Mouse (Mus musculus): ENCODE results near the gene Ski. TPM values are rescaled to one million over a fixed set of nuclear protein-coding genes. Genes with fewer than 3 reads are reported as not detected.
A peak's percentile ranks its signal among the peaks of the same experiment; 100 is the strongest.

Ski gene
- polyA plus RNA-seq, 1 experiment from 2014 or later, result 21.0 TPM

GRCm38 (mm10) chr4:155156734-155157133, 65.7 kb downstream of the Ski start:
- Histone ChIP-seq H3K27ac (ENCODE audit: low read depth, low read length) (no peak overlapping the region), H3K27me3 (ENCODE audit: control insufficient read depth, insufficient read depth, low read length) (no peaks in the 10 kb centered on the region), H3K9ac (ENCODE audit: low read depth, low read length) (no peak overlapping the region), H3K36me3 (ENCODE audit: control insufficient read depth, insufficient read depth, low read length) (peaks cover 7% of the 10 kb centered on the region; the same call in 1 of the 2 replicates), H3K9me3 (ENCODE audit: control insufficient read depth, low read length) (no peaks in the 10 kb centered on the region), H3K4me1 (replicated peaks; ENCODE audit: control insufficient read depth, insufficient read depth, low read length) (no peaks in the 10 kb centered on the region), H3K4me2 (replicated peaks; ENCODE audit: low read depth, low read length) (no peak overlapping the region), H3K4me3 (ENCODE audit: low read depth, low read length) (no peak overlapping the region)
- ATAC-seq (ENCODE audit: low FRiP score) (no peak), DNase-seq (ENCODE audit: low spot score) (no peak)
- 96% methylated on average over 17 of the region's 17 CpGs for WGBS

DNA sequence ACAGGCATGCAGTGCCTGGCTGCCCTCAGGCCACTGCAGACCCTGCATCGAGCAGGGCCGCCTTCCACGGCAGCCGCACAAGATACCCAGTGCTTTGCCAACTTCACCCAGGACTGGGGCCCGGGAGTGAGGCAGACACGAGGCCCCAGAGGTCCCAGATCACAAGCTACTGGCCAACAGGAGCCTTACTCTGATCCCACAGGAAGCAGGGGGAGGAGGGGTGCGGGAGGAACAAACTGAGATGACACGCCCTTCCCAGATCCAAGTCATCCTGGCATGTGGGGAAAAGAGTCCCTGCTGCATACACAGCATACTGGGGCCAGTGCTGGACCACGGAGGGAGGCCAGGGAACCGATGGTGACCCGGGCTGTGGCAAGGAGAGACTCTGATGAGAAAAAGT, 67.4 kb downstream of the Ski start:
- Histone ChIP-seq H3K9me3 (ENCODE audit: control insufficient read depth, low read length) (no peaks in the 10 kb centered on the region), H3K4me1 (replicated peaks; ENCODE audit: control insufficient read depth, insufficient read depth, low read length) (peaks cover 8% of the 10 kb centered on the region; the same call in 1 of the 2 replicates), H3K4me3 (ENCODE audit: low read depth, low read length) (no peak overlapping the region), H3K4me2 (replicated peaks; ENCODE audit: low read depth, low read length) (no peak overlapping the region), H3K27me3 (ENCODE audit: control insufficient read depth, insufficient read depth, low read length) (no peaks in the 10 kb centered on the region), H3K9ac (ENCODE audit: low read depth, low read length) (no peak overlapping the region), H3K27ac (ENCODE audit: low read depth, low read length) (no peak overlapping the region), H3K36me3 (ENCODE audit: control insufficient read depth, insufficient read depth, low read length) (peaks cover 7% of the 10 kb centered on the region; the same call in 1 of the 2 replicates)
- no peak for ATAC-seq (ENCODE audit: low FRiP score)
- WGBS, result 79% methylated on average over 11 of the region's 11 CpGs
- no peak for DNase-seq (ENCODE audit: low spot score)

DNA sequence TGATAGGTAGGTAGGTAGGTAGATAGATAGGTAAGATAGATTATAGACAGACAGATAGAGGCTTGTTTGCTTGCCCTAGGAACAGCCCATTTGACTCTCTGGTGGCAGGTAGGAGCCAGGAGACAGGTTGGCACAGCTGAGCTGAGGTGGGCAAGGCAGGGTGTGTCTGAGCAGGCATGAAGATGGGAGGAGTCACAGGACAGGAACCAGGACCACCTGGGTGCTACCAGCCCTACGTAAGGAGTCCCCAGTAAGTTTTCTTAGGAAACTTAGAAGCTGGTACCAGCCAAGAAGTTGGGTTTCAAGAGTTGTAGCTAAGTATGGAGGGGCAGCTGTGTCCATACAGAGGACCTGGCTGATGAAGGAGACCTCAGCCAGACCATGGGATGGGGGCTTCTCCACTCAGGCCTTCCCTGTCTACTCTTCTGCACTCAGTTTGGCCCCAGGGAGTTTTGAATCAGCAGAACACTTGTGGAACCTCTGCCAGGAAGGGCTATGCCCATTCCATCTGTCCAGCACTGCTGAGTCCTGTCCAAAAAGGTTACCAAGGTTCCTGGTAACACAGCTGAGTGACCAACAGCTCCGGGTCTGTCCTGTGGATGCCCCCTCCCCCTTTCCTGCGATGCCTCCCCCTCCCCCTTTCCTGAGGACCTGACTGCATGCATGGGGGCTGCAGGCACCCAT, 68.9 kb downstream of the Ski start:
- Histone ChIP-seq H3K4me1 (replicated peaks; ENCODE audit: control insufficient read depth, insufficient read depth, low read length) (peaks cover 9% of the 10 kb centered on the region; the same call in 1 of the 2 replicates), H3K36me3 (ENCODE audit: control insufficient read depth, insufficient read depth, low read length) (0 out of 2 replicates have a peak, but pooled peaks cover 3% of the 10 kb centered on the region), H3K27ac (ENCODE audit: low read depth, low read length) (no peak overlapping the region), H3K27me3 (ENCODE audit: control insufficient read depth, insufficient read depth, low read length) (no peaks in the 10 kb centered on the region), H3K9me3 (ENCODE audit: control insufficient read depth, low read length) (no peaks in the 10 kb centered on the region), H3K4me2 (replicated peaks; ENCODE audit: low read depth, low read length) (no peak overlapping the region), H3K9ac (ENCODE audit: low read depth, low read length) (no peak overlapping the region), H3K4me3 (ENCODE audit: low read depth, low read length) (no peak overlapping the region)
- WGBS, result 87% methylated on average over 3 of the region's 3 CpGs
- DNase-seq (ENCODE audit: low spot score) (no peak), ATAC-seq (ENCODE audit: low FRiP score) (no peak)

DNA sequence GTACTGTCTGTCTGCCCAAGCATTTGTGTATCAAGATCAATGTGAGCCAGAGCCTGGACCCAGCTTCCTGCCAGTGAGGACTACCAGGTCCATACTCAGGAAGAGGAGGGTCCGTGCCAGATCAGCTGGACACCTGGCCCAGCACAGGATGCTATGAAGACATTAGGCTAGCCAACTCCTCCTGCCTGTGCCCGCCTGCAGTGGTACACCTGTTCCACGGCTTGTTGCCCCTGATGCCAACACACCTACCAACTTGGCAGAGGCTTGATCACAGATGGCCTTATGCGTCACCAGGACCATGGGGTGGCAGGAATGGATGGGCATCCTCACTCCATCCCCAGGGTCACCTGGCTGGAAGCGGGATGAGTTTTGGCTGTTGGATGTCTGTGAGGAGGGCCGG, 69.9 kb downstream of the Ski start:
- Histone ChIP-seq H3K4me1 (replicated peaks; ENCODE audit: control insufficient read depth, insufficient read depth, low read length) (peaks cover 9% of the 10 kb centered on the region; the same call in 1 of the 2 replicates), H3K27ac (ENCODE audit: low read depth, low read length) (no peak overlapping the region), H3K4me3 (ENCODE audit: low read depth, low read length) (no peak overlapping the region), H3K27me3 (ENCODE audit: control insufficient read depth, insufficient read depth, low read length) (no peaks in the 10 kb centered on the region), H3K9me3 (ENCODE audit: control insufficient read depth, low read length) (no peaks in the 10 kb centered on the region), H3K9ac (ENCODE audit: low read depth, low read length) (no peak overlapping the region), H3K36me3 (ENCODE audit: control insufficient read depth, insufficient read depth, low read length) (0 out of 2 replicates have a peak, but pooled peaks cover 3% of the 10 kb centered on the region), H3K4me2 (replicated peaks; ENCODE audit: low read depth, low read length) (no peak overlapping the region)
- 95% methylated on average over 6 of the region's 6 CpGs for WGBS
- no peak for DNase-seq (ENCODE audit: low spot score)
- no peak for ATAC-seq (ENCODE audit: low FRiP score)

DNA sequence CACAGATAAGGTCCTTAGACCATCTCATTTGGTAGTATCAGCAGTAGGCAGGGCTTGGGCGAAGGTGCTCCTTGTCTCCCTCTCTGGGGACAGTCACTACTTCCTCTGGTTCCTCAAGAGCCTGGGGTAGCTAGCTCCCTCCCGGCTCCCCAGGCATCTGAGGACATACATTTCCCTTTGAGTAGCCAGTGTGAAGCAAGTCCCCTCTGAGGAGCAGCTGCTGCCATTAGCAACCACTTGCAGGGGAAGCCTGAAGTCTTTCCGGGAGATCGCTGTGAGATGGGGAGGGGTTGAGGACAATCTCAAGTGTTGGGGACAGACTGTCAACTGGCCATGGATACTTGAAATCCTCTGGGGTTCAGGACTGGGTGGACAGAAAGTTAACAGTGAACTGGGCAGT, 70.5 kb downstream of the Ski start:
- Histone ChIP-seq H3K4me2 (replicated peaks; ENCODE audit: low read depth, low read length) (no peak overlapping the region), H3K9me3 (ENCODE audit: control insufficient read depth, low read length) (no peaks in the 10 kb centered on the region), H3K27ac (ENCODE audit: low read depth, low read length) (no peak overlapping the region), H3K4me1 (replicated peaks; ENCODE audit: control insufficient read depth, insufficient read depth, low read length) (peaks cover 9% of the 10 kb centered on the region; the same call in 1 of the 2 replicates), H3K9ac (ENCODE audit: low read depth, low read length) (no peak overlapping the region), H3K4me3 (ENCODE audit: low read depth, low read length) (no peak overlapping the region), H3K36me3 (ENCODE audit: control insufficient read depth, insufficient read depth, low read length) (0 out of 2 replicates have a peak, but pooled peaks cover 3% of the 10 kb centered on the region), H3K27me3 (ENCODE audit: control insufficient read depth, insufficient read depth, low read length) (no peaks in the 10 kb centered on the region)
- ATAC-seq (ENCODE audit: low FRiP score) (no peak), DNase-seq (ENCODE audit: low spot score) (no peak)
- 69% methylated on average over 4 of the region's 4 CpGs for WGBS

DNA sequence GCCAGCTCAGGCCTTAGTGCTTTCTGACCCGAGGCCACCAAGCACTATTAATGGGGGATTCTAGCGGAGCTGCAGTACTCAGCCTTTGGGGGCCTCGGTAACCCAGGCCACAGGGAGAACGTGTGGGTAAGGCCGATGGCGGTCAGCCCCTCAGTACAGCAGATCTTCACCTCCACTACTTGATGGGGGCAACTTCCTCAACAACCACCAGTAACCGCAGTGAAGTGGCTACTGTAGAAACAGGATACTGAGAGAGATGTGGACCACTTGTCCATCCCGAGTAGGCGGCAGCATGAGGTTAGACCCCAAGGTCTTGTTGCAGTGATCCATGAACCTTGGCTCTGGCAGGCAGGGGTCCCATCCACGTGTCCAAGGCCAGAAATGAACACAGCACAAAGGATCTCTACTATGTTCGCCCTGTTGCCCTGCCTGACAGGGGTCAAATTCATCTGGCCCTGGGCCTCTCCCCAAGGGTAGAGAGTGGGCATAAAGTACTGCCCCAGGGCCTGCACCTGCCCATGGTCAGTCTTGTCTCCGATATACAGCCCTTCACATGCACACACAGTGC, 71.1 kb downstream of the Ski start:
- WGBS, result 46% methylated on average over 12 of the region's 12 CpGs
- no peak overlapping the region for H3K27ac ChIP-seq (ENCODE audit: low read depth, low read length)

GRCm38 (mm10) chr4:155150276-155151113, 71.9 kb downstream of the Ski start:
- ATAC-seq (ENCODE audit: low FRiP score), result peak; percentile 77
- no peak overlapping the region for H3K27ac ChIP-seq (ENCODE audit: low read depth, low read length)
- peak overlapping the region; percentile 71 for H3K4me2 ChIP-seq (replicated peaks; ENCODE audit: low read depth, low read length)

More for the DNA sequence above, 71.1 kb downstream of the Ski start:
- no peaks in the 10 kb centered on the region for H3K36me3 ChIP-seq (ENCODE audit: control insufficient read depth, insufficient read depth, low read length)
- H3K4me1 ChIP-seq (replicated peaks; ENCODE audit: control insufficient read depth, insufficient read depth, low read length), result peaks cover 9% of the 10 kb centered on the region; the same call in 1 of the 2 replicates
- H3K4me3 ChIP-seq (ENCODE audit: low read depth, low read length), result peak overlapping the region; percentile 19
- ATAC-seq (ENCODE audit: low FRiP score), result peak; percentile 11; the same call in 1 of the 2 replicates
- DNase-seq (ENCODE audit: low spot score), result no peak
- H3K4me2 ChIP-seq (replicated peaks; ENCODE audit: low read depth, low read length), result peak overlapping the region; percentile 71
- H3K9me3 ChIP-seq (ENCODE audit: control insufficient read depth, low read length), result no peaks in the 10 kb centered on the region
- no peaks in the 10 kb centered on the region for H3K27me3 ChIP-seq (ENCODE audit: control insufficient read depth, insufficient read depth, low read length)
- H3K9ac ChIP-seq (ENCODE audit: low read depth, low read length), result peak overlapping the region; percentile 66; the same call in 1 of the 2 replicates

DNA sequence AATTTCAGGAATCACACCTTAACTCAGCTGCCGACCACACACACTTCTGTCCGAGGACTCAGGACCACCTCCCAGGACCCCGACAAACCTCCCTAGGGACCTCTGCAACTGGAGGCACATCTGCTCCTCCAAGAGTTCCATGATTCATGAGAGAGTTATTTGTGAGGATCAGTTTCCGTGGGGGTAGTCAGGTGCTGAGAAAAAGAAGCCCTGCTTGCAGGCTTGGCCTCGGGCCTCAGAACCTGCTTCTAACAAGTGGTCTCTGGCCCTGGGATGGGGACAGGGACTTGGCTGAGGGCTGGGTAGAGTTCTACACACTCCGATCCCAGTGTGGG, 72.5 kb downstream of the Ski start:
- 69% methylated on average over 6 of the region's 6 CpGs for WGBS
- no peaks in the 10 kb centered on the region for H3K36me3 ChIP-seq (ENCODE audit: control insufficient read depth, insufficient read depth, low read length)
- no peaks in the 10 kb centered on the region for H3K9me3 ChIP-seq (ENCODE audit: control insufficient read depth, low read length)
- no peak for DNase-seq (ENCODE audit: low spot score)
- no peak for ATAC-seq (ENCODE audit: low FRiP score)
- H3K4me2 ChIP-seq (replicated peaks; ENCODE audit: low read depth, low read length), result peak overlapping the region; percentile 71; the same call in 1 of the 2 replicates
- no peaks in the 10 kb centered on the region for H3K27me3 ChIP-seq (ENCODE audit: control insufficient read depth, insufficient read depth, low read length)
- H3K27ac ChIP-seq (ENCODE audit: low read depth, low read length), result no peak overlapping the region
- H3K9ac ChIP-seq (ENCODE audit: low read depth, low read length), result peak overlapping the region; percentile 66; the same call in 1 of the 2 replicates
- no peak overlapping the region for H3K4me3 ChIP-seq (ENCODE audit: low read depth, low read length)
- H3K4me1 ChIP-seq (replicated peaks; ENCODE audit: control insufficient read depth, insufficient read depth, low read length), result peaks cover 9% of the 10 kb centered on the region; the same call in 1 of the 2 replicates

More at GRCm38 (mm10) chr4:155150276-155151113, 71.9 kb downstream of the Ski start:
- H3K9me3 ChIP-seq (ENCODE audit: control insufficient read depth, low read length), result no peaks in the 10 kb centered on the region
- peak; percentile 81 for DNase-seq (ENCODE audit: low spot score)
- H3K27me3 ChIP-seq (ENCODE audit: control insufficient read depth, insufficient read depth, low read length), result no peaks in the 10 kb centered on the region
- no peaks in the 10 kb centered on the region for H3K36me3 ChIP-seq (ENCODE audit: control insufficient read depth, insufficient read depth, low read length)
- peak overlapping the region; percentile 19 for H3K4me3 ChIP-seq (ENCODE audit: low read depth, low read length)
- H3K4me1 ChIP-seq (replicated peaks; ENCODE audit: control insufficient read depth, insufficient read depth, low read length), result peaks cover 9% of the 10 kb centered on the region; the same call in 1 of the 2 replicates
- WGBS, result 6% methylated on average over 68 of the region's 73 CpGs
- peak overlapping the region; percentile 66 for H3K9ac ChIP-seq (ENCODE audit: low read depth, low read length)

All from hindbrain, embryonic 11.5 days (tissue).